In the genomic region with DNA sequence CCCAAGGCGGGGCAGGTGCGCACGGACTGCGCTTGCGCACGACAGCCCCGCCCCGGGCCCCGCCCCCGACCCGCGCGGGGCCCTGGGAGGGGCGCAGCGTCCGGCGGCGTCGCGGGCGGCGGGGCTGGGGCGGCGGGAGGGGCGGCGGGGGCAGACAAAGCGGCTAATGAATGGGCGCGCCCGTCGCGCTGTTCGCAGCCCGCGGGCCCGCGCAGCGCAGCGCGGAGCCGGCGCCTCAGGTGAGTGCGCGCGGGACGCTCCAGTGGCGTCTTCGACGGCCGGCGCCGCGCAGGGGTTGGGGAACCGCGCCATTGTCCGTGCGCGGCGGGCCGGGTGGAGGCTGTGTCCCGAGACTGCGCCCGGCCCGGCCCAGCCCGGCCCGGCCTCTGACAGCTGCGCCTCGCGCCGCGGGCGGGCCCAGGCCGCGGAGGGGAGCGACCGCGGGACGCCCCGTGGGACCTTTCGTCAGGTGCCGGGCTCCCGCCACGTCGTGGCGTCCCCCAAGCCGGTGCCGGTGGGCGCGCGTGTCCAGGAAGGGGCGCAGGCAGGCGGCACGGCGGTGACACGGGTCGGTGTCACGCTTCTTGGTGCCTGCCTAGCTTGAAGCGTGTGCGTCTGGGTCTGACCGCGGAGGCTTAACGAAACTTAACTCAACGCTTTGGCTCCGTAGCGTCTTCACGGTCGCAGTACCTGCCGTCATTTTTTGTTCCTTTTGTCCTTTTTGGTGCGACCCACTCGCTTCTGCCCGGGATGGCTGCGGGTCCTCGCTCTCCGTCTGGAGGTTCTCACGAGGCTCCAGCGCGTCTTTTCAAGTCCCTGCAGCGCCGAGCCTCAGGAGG, we compare ENCODE assay signal across 7 mouse cellular contexts. TPM values are rescaled to one million over a fixed set of nuclear protein-coding genes. Genes with fewer than 3 reads are reported as not detected.
DNase-seq lines count a peak whose midpoint lies in the region; ATAC-seq lines count a peak whose summit lies in the region.

A gene (plus strand): TSS at position 97 of the 839 bp plus-strand sequence.

- ATAC-seq in erythroid progenitor cell, adult 5-6 weeks (replicated peaks; ENCODE audit: low FRiP score, poor library complexity, severe bottlenecking) = peak; percentile 41
- ATAC-seq in megakaryocyte-erythroid progenitor cell, adult 5-6 weeks (replicated peaks; ENCODE audit: low FRiP score, low TSS enrichment, poor library complexity, severe bottlenecking) = 0 out of 2 replicates have a peak, but pooled peaks have one; percentile 23

- intact Hi-C loops in left cerebral cortex, postnatal 4 days (cut with DNase I) = no loop called here

- peak; percentile 45 to 49 for DNase-seq in CD8-positive naive resting alpha-beta T cell, adult 2 months (ENCODE audit: low read depth in 2 of 2, low spot score in 2 of 2)
- DNase-seq in R1 (ENCODE audit: low read depth, low spot score) = peak; percentile 86
- DNase-seq in heart, postnatal 4 days = peak; percentile 45
- DNase-seq in left cerebral cortex, postnatal 4 days = peak; percentile 51
- DNase-seq in right cerebral cortex, postnatal 4 days = peak; percentile 44

RNA-seq across cellular contexts. Expression of the gene that starts here (rescaled TPM):
- total RNA-seq in erythroid progenitor cell, adult 5-6 weeks (2015; ENCODE audit: low replicate concordance) = 34.2 and 44.0 TPM in 2 replicates
- 28.8 and 32.7 TPM in 2 replicates for total RNA-seq in erythroid progenitor cell, adult 5-6 weeks (2017; ENCODE audit: low replicate concordance)
- total RNA-seq in heart, postnatal 4 days (2021) = 10 to 100 TPM; 17.8 to 18.9 TPM
- total RNA-seq in left cerebral cortex, postnatal 4 days (2021) = 10 to 100 TPM; 23.2 to 26.7 TPM
- total RNA-seq in megakaryocyte-erythroid progenitor cell, adult 5-6 weeks (2014; fragmentation: Nextera tagmentation) = 39.2 and 48.2 TPM in 2 replicates
- total RNA-seq in megakaryocyte-erythroid progenitor cell, adult 5-6 weeks (2017) = 36.1 and 38.3 TPM in 2 replicates

Comparison
In these comparisons a context has a peak if more than half of its experiments do, and no peak if none do; other contexts are left out.
1. Peak in every context shown above with its lines: DNase-seq and ATAC-seq.